In the genomic region with DNA sequence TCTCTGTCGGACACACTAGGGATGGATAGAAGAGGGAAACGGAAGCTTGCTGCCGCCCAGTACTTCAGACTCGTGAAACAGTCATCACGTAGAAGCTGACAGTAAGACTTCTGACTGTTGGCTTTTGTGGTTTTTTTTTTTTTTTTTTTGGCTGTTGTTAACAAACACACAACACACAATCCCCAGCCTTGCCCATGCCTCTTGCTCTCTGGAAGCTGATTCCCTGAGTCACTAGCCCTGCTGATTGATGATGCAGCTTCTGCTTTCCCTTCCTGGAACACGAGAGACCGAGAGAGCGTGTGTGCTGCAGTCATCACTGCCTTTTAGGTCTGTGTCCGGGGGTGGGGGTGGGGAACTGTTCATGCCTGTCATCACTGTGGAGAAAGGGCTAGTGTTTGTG, we compare ENCODE assay signal across 16 mouse cellular contexts. TPM values are rescaled to one million over a fixed set of nuclear protein-coding genes. Genes with fewer than 3 reads are reported as not detected.
DNase-seq lines count a peak whose midpoint lies in the region; ATAC-seq and TF ChIP-seq lines count a peak whose summit lies in the region.
"Had no signal": no experiment of that assay in that cellular context is flagged by ENCODE, and none has a peak within 500 bp of the region (broad histone marks: within the 10 kb centered on the region; RNA-seq: fewer than 3 reads in every experiment).

No protein-coding gene starts in this region.

- H3K79me2 ChIP-seq in MEL (ENCODE audit: control insufficient read depth, insufficient read depth, low read length, poor library complexity) = no peaks in the 10 kb centered on the region
- no peaks in the 10 kb centered on the region for H3K79me2 ChIP-seq in myocyte (ENCODE audit: control insufficient read depth, insufficient read depth)

- no peak for TF ChIP-seq CTCF in intestine, postnatal 0 days (IDR thresholded peaks at IDR 0.05; ENCODE audit: low read depth)
- no peak for TF ChIP-seq CTCF in MEL (IDR thresholded peaks at IDR 0.05 in 2 of 3, conservative IDR thresholded peaks at IDR 0.05 in 1 of 3; ENCODE audit: control insufficient read depth in 1 of 3, insufficient read depth in 1 of 3, low read depth in 2 of 3, low read length in 3 of 3, poor library complexity in 1 of 3, severe bottlenecking in 1 of 3)

- no peak overlapping the region for H3ac ChIP-seq in myocyte (ENCODE audit: control insufficient read depth, insufficient read length)

- H3K27ac ChIP-seq in intestine, postnatal 0 days (ENCODE audit: low read depth, low read length) = peak overlapping the region; percentile 15; the same call in 1 of the 2 replicates
- no peak overlapping the region for H3K27ac ChIP-seq in intestine, embryonic 15.5 days
- no peak overlapping the region for H3K27ac ChIP-seq in MEL (ENCODE audit: control insufficient read depth, low read depth, low read length)
- H3K27ac ChIP-seq: embryonic facial prominence, embryonic 10.5 days had no signal

- no peaks in the 10 kb centered on the region for H3K9me3 ChIP-seq in intestine, postnatal 0 days (ENCODE audit: control insufficient read depth)
- H3K9me3 ChIP-seq in intestine, embryonic 15.5 days = no peaks in the 10 kb centered on the region
- H3K9me3 ChIP-seq in MEL (replicated peaks; ENCODE audit: insufficient read depth, low read length) = no peaks in the 10 kb centered on the region
- H3K9me3 ChIP-seq: embryonic facial prominence, embryonic 10.5 days had no signal

- H3K4me2 ChIP-seq in intestine, postnatal 0 days (replicated peaks; ENCODE audit: low read depth) = no peak overlapping the region
- no peak overlapping the region for H3K4me2 ChIP-seq in intestine, embryonic 15.5 days (replicated peaks)
- peak overlapping the region; percentile 16 for H3K4me2 ChIP-seq in myocyte (ENCODE audit: low read depth)

- no peak overlapping the region for H3K9ac ChIP-seq in intestine, postnatal 0 days (ENCODE audit: low read depth, low read length)
- H3K9ac ChIP-seq in intestine, embryonic 15.5 days = no peak overlapping the region
- H3K9ac ChIP-seq in MEL (ENCODE audit: control insufficient read depth, low read depth, low read length, poor library complexity, severe bottlenecking) = no peak overlapping the region
- H3K9ac ChIP-seq: lung, embryonic 14.5 days had no signal

- WGBS in intestine, postnatal 0 days = 71% methylated on average over 9 of the region's 9 CpGs
- 69% methylated on average over 9 of the region's 9 CpGs for WGBS in intestine, embryonic 15.5 days

- H3K36me3 ChIP-seq in intestine, postnatal 0 days (ENCODE audit: control insufficient read depth, insufficient read depth) = no peaks in the 10 kb centered on the region
- no peaks in the 10 kb centered on the region for H3K36me3 ChIP-seq in intestine, embryonic 15.5 days
- H3K36me3 ChIP-seq in MEL (ENCODE audit: control insufficient read depth in 1 of 2, insufficient read depth in 2 of 2, low read length in 2 of 2) (peaks cover 0 to 2% of the 10 kb centered on the region in 2 experiments; a peak in 1 of 4 replicates), myocyte (ENCODE audit: control insufficient read depth, insufficient read depth) (no peaks in the 10 kb centered on the region)
- H3K36me3 ChIP-seq: embryonic facial prominence, embryonic 10.5 days had no signal

- no peak for ATAC-seq in intestine, postnatal 0 days
- no peak for ATAC-seq in intestine, embryonic 15.5 days

- no peak for TF ChIP-seq RAD21 in MEL (IDR thresholded peaks at IDR 0.05; ENCODE audit: low read depth, low read length)

- TF ChIP-seq POLR2A in MEL (IDR thresholded peaks at IDR 0.05; ENCODE audit: control insufficient read depth in 1 of 2, insufficient read depth in 1 of 2, low read depth in 1 of 2, low read length in 2 of 2, poor library complexity in 1 of 2) = no peak
- no peak for TF ChIP-seq POLR2A in myocyte (IDR thresholded peaks at IDR 0.05; ENCODE audit: insufficient read length, low read depth)

- H3K4me1 ChIP-seq in intestine, postnatal 0 days (replicated peaks; ENCODE audit: control insufficient read depth, insufficient read depth, low read length) = peaks cover 3% of the 10 kb centered on the region; the same call in 1 of the 2 replicates
- H3K4me1 ChIP-seq in intestine, embryonic 15.5 days (replicated peaks) = no peaks in the 10 kb centered on the region
- peaks cover 0 to 13% of the 10 kb centered on the region in 2 experiments for H3K4me1 ChIP-seq in MEL (ENCODE audit: control insufficient read depth in 1 of 2, insufficient read depth in 2 of 2, low read length in 2 of 2)

- no peak overlapping the region for H3K4me3 ChIP-seq in intestine, postnatal 0 days (ENCODE audit: low read depth, low read length)
- H3K4me3 ChIP-seq in intestine, embryonic 15.5 days (replicated peaks) = no peak overlapping the region
- H3K4me3 ChIP-seq in MEL (ENCODE audit: control insufficient read depth in 1 of 2, insufficient read depth in 1 of 2, low read depth in 2 of 2, low read length in 2 of 2) = peak overlapping the region; percentile 38 to 58; a peak in 2 of 4 replicates
- H3K4me3 ChIP-seq in myocyte = no peak overlapping the region

- no peak for TF ChIP-seq EP300 in MEL (IDR thresholded peaks at IDR 0.05; ENCODE audit: low read depth in 1 of 2, low read length in 2 of 2)

- peak; percentile 62 for DNase-seq in MEL (ENCODE audit: low read depth, low spot score)
- DNase-seq in fibroblast of lung, adult 2 months (ENCODE audit: low read depth) = peak; percentile 53
- DNase-seq in spleen, postnatal 36 days (ENCODE audit: low spot score in 2 of 2) = no peak
- DNase-seq in spleen, adult 12 weeks (ENCODE audit: low spot score) = no peak
- DNase-seq in adrenal gland, postnatal 14 days = no peak
- DNase-seq: cerebellum, adult 9-11 months; gastrocnemius, postnatal 36 days; left cerebral cortex, postnatal 4 days; right cerebral cortex, postnatal 4 days had no signal

- no peaks in the 10 kb centered on the region for H3K27me3 ChIP-seq in intestine, postnatal 0 days (replicated peaks; ENCODE audit: control insufficient read depth, insufficient read depth, low read length)
- no peaks in the 10 kb centered on the region for H3K27me3 ChIP-seq in intestine, embryonic 15.5 days (replicated peaks)
- H3K27me3 ChIP-seq in MEL (ENCODE audit: control insufficient read depth in 1 of 2, insufficient read depth in 2 of 2, low read length in 2 of 2) = no peaks in the 10 kb centered on the region
- H3K27me3 ChIP-seq in myocyte (ENCODE audit: control insufficient read depth, insufficient read depth, insufficient read length) = no peaks in the 10 kb centered on the region

TF ChIP-seq in MEL, 35 proteins besides CTCF, POLR2A, EP300 and RAD21:
- TF ChIP-seq RCOR1 (IDR thresholded peaks at IDR 0.05; ENCODE audit: low read depth, low read length) = no peak
- peak; percentile 63; the same call in 1 of the 2 replicates for TF ChIP-seq ZNF384 (IDR thresholded peaks at IDR 0.05; ENCODE audit: low read depth, low read length)
- no peak for TF ChIP-seq GABPA (IDR thresholded peaks at IDR 0.05; ENCODE audit: low read depth, low read length)
- TF ChIP-seq NRF1 (IDR thresholded peaks at IDR 0.05; ENCODE audit: insufficient read depth, low read depth, low read length, poor library complexity, severe bottlenecking) = no peak
- TF ChIP-seq GATA1 (IDR thresholded peaks at IDR 0.05; ENCODE audit: low read depth, low read length) = no peak

TF ChIP-seq in myocyte, 11 proteins besides CTCF, POLR2A, EP300 and RAD21:
- no peak for TF ChIP-seq SRF (IDR thresholded peaks at IDR 0.05; ENCODE audit: control insufficient read depth, insufficient read length, low read depth)
- no peak for TF ChIP-seq REST (IDR thresholded peaks at IDR 0.05; ENCODE audit: insufficient read depth, insufficient read length)
- no peak for TF ChIP-seq MYOG (IDR thresholded peaks at IDR 0.05; ENCODE audit: control insufficient read depth in 1 of 3, insufficient read depth in 1 of 3, insufficient read length in 2 of 3, low read depth in 2 of 3)
- TF ChIP-seq POLR2AphosphoS2 (IDR thresholded peaks at IDR 0.05; ENCODE audit: insufficient read length, low read depth) = no peak
- no peak for TF ChIP-seq E2F4 (IDR thresholded peaks at IDR 0.05; ENCODE audit: insufficient read depth)

RNA-seq across cellular contexts. Expression of a gene that starts 7.2 kb away (rescaled TPM):
- polyA plus RNA-seq in intestine, postnatal 0 days (2015; fragmentation: Nextera tagmentation; extraction: Ambion mirVana) = 10.6 and 11.5 TPM in 2 replicates
- 31.2 and 32.9 TPM in 2 replicates for polyA plus RNA-seq in intestine, embryonic 15.5 days (2015; fragmentation: Nextera tagmentation; extraction: Ambion mirVana)
- total RNA-seq in MEL (2012; rRNA removed) = 30.1 and 38.8 TPM in 2 replicates
- 100 to 1,000 TPM in 1 of 2 experiments, 10 to 100 TPM in 1; 64.3 to 277 TPM for polyA plus RNA-seq in MEL (2012; ENCODE audit: insufficient read depth in 1 of 2, insufficient read length in 2 of 2, low read depth in 1 of 2, low replicate concordance in 2 of 2, missing spikeins in 1 of 2)
- 24.8 TPM for polyA plus RNA-seq in myocyte (2012; fragmentation: generic; extraction: Trizol)
- total RNA-seq in adrenal gland, postnatal 14 days (2021) = 287 and 307 TPM in 2 replicates

RNA-seq across cellular contexts. Expression of a gene that starts 33.6 kb away (rescaled TPM):
- 3.1 and 3.3 TPM in 2 replicates for polyA plus RNA-seq in intestine, postnatal 0 days (2015; fragmentation: Nextera tagmentation; extraction: Ambion mirVana)
- polyA plus RNA-seq in intestine, embryonic 15.5 days (2015; fragmentation: Nextera tagmentation; extraction: Ambion mirVana) = 7.7 and 8.7 TPM in 2 replicates
- total RNA-seq in MEL (2012; rRNA removed) = 5.3 and 5.8 TPM in 2 replicates
- polyA plus RNA-seq in MEL (2012; ENCODE audit: insufficient read depth in 1 of 2, insufficient read length in 2 of 2, low read depth in 1 of 2, low replicate concordance in 2 of 2, missing spikeins in 1 of 2) (1 to 10 TPM in 1 of 2 experiments, not detected in 1; 4.2 TPM), myocyte (2012; fragmentation: generic; extraction: Trizol) (9.2 TPM)
- 5.8 and 6.1 TPM in 2 replicates for total RNA-seq in adrenal gland, postnatal 14 days (2021)

RNA-seq across cellular contexts. Expression of a gene that starts 36.8 kb away (rescaled TPM):
- polyA plus RNA-seq in intestine, postnatal 0 days (2015; fragmentation: Nextera tagmentation; extraction: Ambion mirVana) = 44.7 and 49.0 TPM in 2 replicates
- polyA plus RNA-seq in intestine, embryonic 15.5 days (2015; fragmentation: Nextera tagmentation; extraction: Ambion mirVana) = 29.8 and 29.9 TPM in 2 replicates
- total RNA-seq in MEL (2012; rRNA removed) = 52.7 and 69.0 TPM in 2 replicates
- 100 to 1,000 TPM in 1 of 2 experiments, not detected in 1; 112 TPM for polyA plus RNA-seq in MEL (2012; ENCODE audit: insufficient read depth in 1 of 2, insufficient read length in 2 of 2, low read depth in 1 of 2, low replicate concordance in 2 of 2, missing spikeins in 1 of 2)
- polyA plus RNA-seq in myocyte (2012; fragmentation: generic; extraction: Trizol) = 48.2 TPM
- total RNA-seq in adrenal gland, postnatal 14 days (2021) = 95.8 and 102 TPM in 2 replicates

RNA-seq across cellular contexts. Expression of a gene that starts 39.7 kb away (rescaled TPM):
- polyA plus RNA-seq in intestine, postnatal 0 days (2015; fragmentation: Nextera tagmentation; extraction: Ambion mirVana) = 0.77 and 1.0 TPM in 2 replicates
- polyA plus RNA-seq in intestine, embryonic 15.5 days (2015; fragmentation: Nextera tagmentation; extraction: Ambion mirVana) = 0.13 and 0.19 TPM in 2 replicates
- 0.15 TPM in 1 of 2 replicates, not detected in the other for total RNA-seq in MEL (2012; rRNA removed)
- under 1 TPM in 1 of 2 experiments, not detected in 1; 0.14 TPM for polyA plus RNA-seq in MEL (2012; ENCODE audit: insufficient read depth in 1 of 2, insufficient read length in 2 of 2, low read depth in 1 of 2, low replicate concordance in 2 of 2, missing spikeins in 1 of 2)
- polyA plus RNA-seq in myocyte (2012; fragmentation: generic; extraction: Trizol) = 0.05 TPM
- total RNA-seq in adrenal gland, postnatal 14 days (2021) = 0.19 TPM in 2 replicates
- total RNA-seq: gastrocnemius, postnatal 36 days; layer of hippocampus, postnatal 25 days; left cerebral cortex, postnatal 4 days had no signal
- polyA plus RNA-seq: embryonic facial prominence, embryonic 10.5 days; heart, embryonic 16.5 days; lung, embryonic 14.5 days had no signal

Comparison
In these comparisons a context has a peak if more than half of its experiments do, and no peak if none do; other contexts are left out.
1. H3K4me3 ChIP-seq: peak in MEL (2 of 2); none in intestine, postnatal 0 days (single experiment), intestine, embryonic 15.5 days (single experiment) and myocyte (single experiment).
2. DNase-seq: peak in MEL (single experiment) and fibroblast of lung, adult 2 months (single experiment); none in spleen, postnatal 36 days (0 of 2), spleen, adult 12 weeks (single experiment) and adrenal gland, postnatal 14 days (single experiment).